Mouse (Mus musculus) lung, embryonic 16.5 days (tissue): Measurements from ENCODE around the gene Gpc5. TPM values are rescaled to one million over a fixed set of nuclear protein-coding genes. Genes with fewer than 3 reads are reported as not detected.

Experiments
- ATAC-seq: fragments of 200-750 bp; cut with Nextera tagmentation; 2 replicates; pipeline ENCODE4 v1.8.0; 2017; ENCODE audit warnings: low read depth, mild to moderate bottlenecking, moderate library complexity
- H3K27ac ChIP-seq: fragments of 300-500 bp; sonication (generic); 2 replicates; pipeline ENCODE4 v1.5.1; 2014; ENCODE audit warnings: mild to moderate bottlenecking, control low read depth, low read length
- H3K27me3 ChIP-seq: fragments of 300-500 bp; sonication (generic); 2 replicates; pipeline ENCODE4 v1.6.1; 2014; ENCODE audit warnings: low read depth, low read length, mixed read lengths; ENCODE audit not compliant: control insufficient read depth, insufficient read depth
- H3K36me3 ChIP-seq: fragments of 300-500 bp; sonication (generic); 2 replicates; pipeline ENCODE4 v1.6.1; 2014; ENCODE audit warnings: low read length; ENCODE audit not compliant: control insufficient read depth, insufficient read depth
- H3K4me1 ChIP-seq: fragments of 300-500 bp; sonication (generic); replicated peaks from 2 replicates; pipeline ENCODE4 v1.6.1; 2014; ENCODE audit warnings: low read length, mixed read lengths; ENCODE audit not compliant: control insufficient read depth, insufficient read depth
- H3K4me2 ChIP-seq: fragments of 300-500 bp; sonication (generic); 2 replicates; pipeline ENCODE4 v1.6.1; 2014; ENCODE audit warnings: low read depth, low read length, control low read depth
- H3K4me3 ChIP-seq: fragments of 300-500 bp; sonication (generic); 2 replicates; pipeline ENCODE4 v1.5.1; 2014; ENCODE audit warnings: mild to moderate bottlenecking, low read length, control low read depth
- H3K9ac ChIP-seq: fragments of 300-500 bp; sonication (generic); 2 replicates; pipeline ENCODE4 v1.6.1; 2014; ENCODE audit warnings: low read length, control low read depth
- H3K9me3 ChIP-seq: fragments of 300-500 bp; sonication (generic); 2 replicates; pipeline ENCODE4 v1.6.1; 2016; ENCODE audit warnings: low read length; ENCODE audit not compliant: control insufficient read depth
- WGBS: fragments of 180-500 bp; shearing (Covaris S2); extraction: QIAGEN DNeasy Blood & Tissue Kit; methylation state at CpG from one replicate; pipeline ENCODE4 v1.1.7; 2014; 5-methylcytosine and 5-hydroxymethylcytosine counted together
- polyA plus RNA-seq: library from polyadenylated mRNA; unstranded; fragments of >200 nt; fragmentation: Nextera tagmentation; extraction: Ambion mirVana; gene quantifications from 2 replicates; pipeline ENCODE4 v1.2.1, GENCODE M21; 2015

The Gpc5 gene
- polyA plus RNA-seq, 1 experiment from 2014 or later = 0.11 TPM

- Histone ChIP-seq H3K9ac (no peak overlapping the region), H3K4me1 (no peaks in the 10 kb centered on the region), H3K4me3 (no peak overlapping the region), H3K27me3 (no peaks in the 10 kb centered on the region), H3K4me2 (no peak overlapping the region), H3K9me3 (no peaks in the 10 kb centered on the region), H3K36me3 (no peaks in the 10 kb centered on the region), H3K27ac (no peak overlapping the region)
- WGBS = 82% methylated on average over 7 of the region's 7 CpGs
- no peak for ATAC-seq
Measured at GRCm38 (mm10) chr14:115821657-115822056, 729.6 kb downstream of the Gpc5 start.

- H3K9ac ChIP-seq = no peak overlapping the region
- H3K4me1 ChIP-seq = no peaks in the 10 kb centered on the region
- no peak overlapping the region for H3K4me2 ChIP-seq
- H3K9me3 ChIP-seq = no peaks in the 10 kb centered on the region
- ATAC-seq = no peak
- H3K4me3 ChIP-seq = no peak overlapping the region
- H3K27me3 ChIP-seq = no peaks in the 10 kb centered on the region
- H3K27ac ChIP-seq = no peak overlapping the region
- WGBS = 58% methylated on average over 5 of the region's 5 CpGs
- no peaks in the 10 kb centered on the region for H3K36me3 ChIP-seq
Measured at GRCm38 (mm10) chr14:115830485-115830884, 738.5 kb downstream of the Gpc5 start.

- no peaks in the 10 kb centered on the region for H3K4me1 ChIP-seq
Measured at GRCm38 (mm10) chr14:115831219-115831755, 739.3 kb downstream of the Gpc5 start.

GRCm38 (mm10) chr14:115831854-115832625 is 740.0 kb downstream of the Gpc5 start:
- Histone ChIP-seq H3K9me3 (no peaks in the 10 kb centered on the region), H3K27ac (no peak overlapping the region), H3K4me1 (no peaks in the 10 kb centered on the region), H3K4me3 (no peak overlapping the region), H3K9ac (no peak overlapping the region), H3K36me3 (no peaks in the 10 kb centered on the region), H3K4me2 (no peak overlapping the region), H3K27me3 (no peaks in the 10 kb centered on the region)
- 66% methylated on average over 10 of the region's 10 CpGs for WGBS
- no peak for ATAC-seq

More at GRCm38 (mm10) chr14:115831219-115831755, 739.3 kb downstream of the Gpc5 start:
- H3K4me3 ChIP-seq = no peak overlapping the region
- H3K4me2 ChIP-seq = no peak overlapping the region
- WGBS = under 1% methylated on average over 7 of the region's 7 CpGs
- no peaks in the 10 kb centered on the region for H3K9me3 ChIP-seq
- no peaks in the 10 kb centered on the region for H3K36me3 ChIP-seq
- H3K9ac ChIP-seq = no peak overlapping the region
- H3K27me3 ChIP-seq = no peaks in the 10 kb centered on the region
- no peak for ATAC-seq
- no peak overlapping the region for H3K27ac ChIP-seq

GRCm38 (mm10) chr14:115843783-115844182 is 751.8 kb downstream of the Gpc5 start:
- Histone ChIP-seq H3K27ac (no peak overlapping the region), H3K9ac (no peak overlapping the region), H3K9me3 (no peaks in the 10 kb centered on the region), H3K4me3 (no peak overlapping the region), H3K4me2 (no peak overlapping the region), H3K4me1 (no peaks in the 10 kb centered on the region), H3K36me3 (no peaks in the 10 kb centered on the region), H3K27me3 (no peaks in the 10 kb centered on the region)
- WGBS = 55% methylated on average over 2 of the region's 2 CpGs
- ATAC-seq = no peak

GRCm38 (mm10) chr14:115844773-115845427 is 752.9 kb downstream of the Gpc5 start:
- Histone ChIP-seq H3K27ac (no peak overlapping the region), H3K4me3 (no peak overlapping the region), H3K9ac (no peak overlapping the region), H3K27me3 (no peaks in the 10 kb centered on the region), H3K4me2 (no peak overlapping the region), H3K36me3 (no peaks in the 10 kb centered on the region), H3K4me1 (no peaks in the 10 kb centered on the region), H3K9me3 (no peaks in the 10 kb centered on the region)
- WGBS = 86% methylated on average over 1 of the region's 1 CpGs
- ATAC-seq = no peak

GRCm38 (mm10) chr14:115869127-115869526 is 777.1 kb downstream of the Gpc5 start:
- no peak overlapping the region for H3K4me2 ChIP-seq
- H3K27me3 ChIP-seq = no peaks in the 10 kb centered on the region
- 61% methylated on average over 3 of the region's 3 CpGs for WGBS
- ATAC-seq = no peak
- H3K36me3 ChIP-seq = no peaks in the 10 kb centered on the region
- H3K4me3 ChIP-seq = no peak overlapping the region
- no peak overlapping the region for H3K27ac ChIP-seq
- no peaks in the 10 kb centered on the region for H3K4me1 ChIP-seq
- H3K9me3 ChIP-seq = no peaks in the 10 kb centered on the region
- H3K9ac ChIP-seq = no peak overlapping the region

GRCm38 (mm10) chr14:115976062-115976461 is 884.0 kb downstream of the Gpc5 start:
- 59% methylated on average over 1 of the region's 1 CpGs for WGBS
- no peak overlapping the region for H3K27ac ChIP-seq
- no peak overlapping the region for H3K4me2 ChIP-seq
- H3K27me3 ChIP-seq = no peaks in the 10 kb centered on the region
- no peaks in the 10 kb centered on the region for H3K36me3 ChIP-seq
- H3K9ac ChIP-seq = no peak overlapping the region
- H3K4me3 ChIP-seq = no peak overlapping the region
- no peak for ATAC-seq
- no peaks in the 10 kb centered on the region for H3K9me3 ChIP-seq
- no peaks in the 10 kb centered on the region for H3K4me1 ChIP-seq

GRCm38 (mm10) chr14:115979233-115979632 is 887.2 kb downstream of the Gpc5 start:
- no peak overlapping the region for H3K9ac ChIP-seq
- H3K9me3 ChIP-seq = no peaks in the 10 kb centered on the region
- H3K4me1 ChIP-seq = no peaks in the 10 kb centered on the region
- H3K4me2 ChIP-seq = no peak overlapping the region
- ATAC-seq = no peak
- H3K4me3 ChIP-seq = no peak overlapping the region
- H3K36me3 ChIP-seq = no peaks in the 10 kb centered on the region
- no peak overlapping the region for H3K27ac ChIP-seq
- WGBS = 33% methylated on average over 2 of the region's 2 CpGs
- H3K27me3 ChIP-seq = no peaks in the 10 kb centered on the region
